Mouse (Mus musculus) adrenal gland, postnatal 25 days (tissue): ENCODE data around the gene Psme4. TPM values are rescaled to one million over a fixed set of nuclear protein-coding genes. Genes with fewer than 3 reads are reported as not detected.
A peak's percentile ranks its signal among the peaks of the same experiment; 100 is the strongest.
"Not testable (repeated sequence)": the region's sequence is repeated elsewhere in the genome, so short reads cannot be mapped to it uniquely, and the experiment has no call there.

Experiments used
- DNase-seq: peaks from one replicate; pipeline ENCODE4 v3.0.0; 2021; ENCODE audit warnings: mixed read lengths
- long read RNA-seq: library from polyadenylated mRNA; stranded (forward); transcript quantifications from one replicate; pipeline ENCODE4 v2.0.0, GENCODE M21; 2021
- total RNA-seq: library from RNA; stranded (reverse); gene quantifications from 2 replicates; pipeline ENCODE4 v1.2.3, GENCODE M21; 2021

Psme4 gene
- total RNA-seq, result 77.5 and 80.9 TPM in 2 replicates
- long read RNA-seq, full-length matches to known transcripts, result 1 of 13 reads
- long read RNA-seq, partial matches to known transcripts, result 12 of 13 reads
- long read RNA-seq, other reads (novel, unspliced or antisense), result 0 of 13 reads

DNA sequence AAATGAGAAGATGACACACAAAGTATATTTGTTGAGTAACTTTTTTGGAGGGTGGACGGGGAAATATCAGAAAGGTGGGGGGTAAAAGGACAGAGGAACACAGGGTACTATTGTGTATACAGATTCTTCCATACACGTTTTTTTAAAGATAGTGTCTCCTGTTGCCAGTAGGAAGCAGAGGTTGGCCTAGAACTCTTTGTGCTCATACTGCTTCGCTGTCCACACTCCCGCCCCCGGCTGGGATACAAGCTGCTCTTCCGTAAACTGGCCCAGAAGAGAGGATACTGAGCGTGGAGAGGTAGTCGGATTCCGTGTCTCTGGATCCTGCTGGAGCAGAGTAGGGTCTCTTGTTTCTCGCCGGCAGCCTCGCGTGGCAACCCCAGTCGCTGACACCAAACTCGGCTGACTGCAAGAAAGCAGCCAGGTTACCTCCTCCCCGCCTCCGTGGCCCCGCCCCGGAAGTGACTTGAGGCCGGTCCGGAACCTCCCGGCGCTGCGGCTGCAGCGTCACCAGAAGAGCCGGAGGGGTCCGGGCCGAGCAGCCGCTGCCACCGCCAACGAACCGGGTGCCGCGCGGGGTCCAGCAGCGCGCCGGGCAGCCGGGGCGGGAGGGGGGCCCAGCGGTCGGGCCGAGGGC, at the start of gene Psme4:
Gene Psme4, plus strand, starts transcription at position 460 of the 637 bp plus-strand sequence.
- peak; percentile 97 for DNase-seq

DNA sequence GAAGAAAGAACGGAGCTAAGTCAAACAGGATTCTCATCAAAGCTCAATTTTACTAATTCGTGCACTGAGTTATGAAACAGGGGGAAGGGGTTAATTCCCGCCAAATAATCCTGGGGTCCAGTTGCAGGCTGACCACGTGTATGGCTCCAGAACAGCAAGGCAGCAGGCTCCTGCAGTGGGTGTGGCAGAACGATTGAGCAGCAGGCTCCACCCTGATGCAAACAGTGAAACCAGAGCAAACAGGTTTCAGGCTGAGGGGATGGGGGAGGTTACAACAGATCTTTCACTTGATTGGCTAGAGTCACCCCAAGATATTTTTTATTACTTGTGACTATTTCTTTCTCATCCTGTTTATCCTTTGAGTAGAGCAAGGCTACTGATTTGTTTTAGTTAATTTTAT, 48.1 kb upstream of the Psme4 start:
- DNase-seq, result no peak

DNA sequence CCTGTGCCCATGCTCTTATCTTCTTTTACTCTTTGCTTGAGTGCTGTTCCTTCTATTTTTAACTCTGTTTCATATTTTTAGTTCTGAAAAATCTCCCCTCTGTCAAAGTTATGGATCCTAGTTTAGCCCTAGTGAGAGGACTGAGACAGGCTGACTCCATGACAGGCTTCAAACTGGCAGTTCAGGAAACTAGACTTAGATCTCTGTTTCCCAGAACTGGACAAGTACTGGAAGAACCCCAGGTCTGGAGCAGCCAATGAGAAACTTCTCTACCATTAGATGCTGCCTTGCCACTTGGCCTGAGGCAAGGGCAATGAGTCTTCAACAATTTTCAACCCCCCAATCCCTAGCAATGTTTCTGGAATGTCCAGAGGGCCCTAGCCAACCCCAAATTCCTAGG, 40.8 kb upstream of the Psme4 start:
- DNase-seq, result no peak

DNA sequence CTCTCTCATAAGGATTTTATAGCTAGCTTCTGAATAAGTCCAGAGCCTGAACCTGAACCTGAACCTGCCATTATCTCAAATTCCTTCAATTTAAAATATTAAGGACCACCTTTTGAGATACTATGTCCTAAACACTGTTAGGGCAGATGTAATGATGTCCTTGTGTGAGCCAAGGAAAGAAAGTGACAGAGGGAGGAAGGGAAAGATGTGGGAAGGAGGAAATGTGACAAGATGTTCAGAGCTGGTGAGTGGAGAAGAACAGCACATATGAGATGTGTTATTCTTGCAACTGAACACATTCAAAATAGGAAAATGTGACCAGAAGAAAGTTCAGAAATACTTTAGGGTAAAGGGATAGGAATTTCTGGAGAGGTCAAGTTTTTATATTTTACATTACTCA, 38.1 kb upstream of the Psme4 start:
- no peak for DNase-seq

DNA sequence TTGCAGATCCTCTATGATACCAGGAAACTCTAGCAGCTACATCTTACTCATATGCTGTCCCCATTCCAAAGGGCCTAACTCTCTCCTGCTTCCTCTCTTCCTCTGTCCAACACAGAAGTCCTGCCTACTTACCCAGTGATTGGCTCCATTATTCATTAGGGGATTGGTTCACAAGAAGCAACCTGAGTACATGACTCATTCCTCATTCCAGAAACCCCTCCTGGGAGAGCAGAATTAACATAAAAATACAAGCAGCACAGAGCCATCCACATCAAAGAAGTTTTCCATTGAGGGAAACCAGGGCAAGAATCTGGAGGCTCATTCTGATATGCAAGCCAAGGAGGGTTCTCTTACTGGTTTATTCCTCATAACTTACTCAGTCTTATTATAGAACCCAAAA, 27.5 kb upstream of the Psme4 start:
- DNase-seq, result no peak

DNA sequence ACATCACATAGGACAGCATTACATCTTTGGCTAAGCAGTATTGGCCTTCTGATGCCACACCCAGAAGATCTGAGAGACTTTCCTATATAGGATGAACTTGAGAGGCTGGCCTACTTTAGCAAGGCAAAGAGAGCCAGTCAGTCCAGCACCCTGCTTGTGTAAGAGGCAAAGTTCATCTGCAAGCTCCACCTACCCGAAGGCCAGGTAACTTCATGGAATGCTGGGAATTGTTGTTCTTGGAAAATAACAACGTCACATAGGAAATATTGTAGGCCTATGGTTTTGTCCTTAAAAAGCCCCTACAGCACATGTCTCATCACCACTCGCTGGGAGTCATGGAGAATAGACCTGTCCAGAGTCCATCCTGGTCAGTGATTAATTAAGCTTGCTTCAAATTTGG, 22.6 kb upstream of the Psme4 start:
- no peak for DNase-seq

DNA sequence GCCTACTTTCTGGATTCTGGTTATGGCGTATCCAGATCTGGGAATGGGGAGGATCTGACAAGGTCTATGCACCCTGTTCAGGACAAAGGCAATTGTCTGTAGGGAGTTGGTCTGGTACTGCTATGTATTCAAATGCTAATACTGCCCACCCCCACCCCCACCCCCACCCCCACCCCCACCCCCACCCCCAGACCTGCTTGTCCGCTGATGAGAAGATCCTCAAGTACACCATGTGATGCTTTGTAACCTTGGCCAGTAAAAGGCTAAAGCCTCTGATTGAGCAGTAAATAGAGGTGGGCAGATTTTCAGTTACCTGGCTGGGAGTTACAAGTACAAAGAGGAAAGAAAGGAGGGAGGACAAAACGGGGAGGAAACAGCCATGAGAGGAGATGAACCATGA, 21.9 kb upstream of the Psme4 start:
- DNase-seq, result no peak

DNA sequence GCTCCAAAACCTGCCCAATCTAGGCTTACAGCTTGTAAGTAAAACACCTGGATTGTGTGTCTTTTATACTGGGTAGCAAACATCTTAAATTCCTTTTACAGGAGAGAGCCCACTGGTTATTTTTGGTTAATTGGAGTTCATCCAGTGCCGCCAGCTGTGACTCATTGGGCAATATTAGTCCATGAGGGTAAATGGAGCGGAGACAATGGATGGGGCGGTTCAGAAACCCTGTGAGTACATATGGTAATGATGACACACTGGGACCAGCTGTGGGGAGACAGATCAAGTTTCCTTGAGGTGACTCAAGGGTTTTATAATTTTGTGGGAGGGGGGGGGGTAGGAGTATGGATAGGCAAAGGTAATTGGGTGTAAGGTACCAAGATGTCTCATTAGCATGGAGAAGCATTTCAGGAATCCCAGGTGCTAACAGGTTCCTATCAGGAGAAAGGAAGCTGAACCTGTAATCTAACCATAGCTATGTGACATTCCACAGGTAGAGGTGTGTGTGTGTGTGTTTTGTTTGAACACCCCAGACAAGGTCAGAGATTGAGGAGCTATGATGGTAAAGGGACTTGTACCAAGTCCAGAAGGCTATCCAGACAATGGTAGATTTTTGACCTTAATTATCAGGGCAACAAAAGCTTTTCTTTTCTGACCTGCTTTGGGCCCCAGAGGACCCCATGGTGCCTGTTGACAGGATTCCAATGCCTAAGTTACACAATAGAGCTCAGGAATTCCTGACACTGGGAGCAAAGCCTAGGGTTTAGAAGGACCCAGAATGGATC, 21.3 kb upstream of the Psme4 start:
- DNase-seq, result no peak

DNA sequence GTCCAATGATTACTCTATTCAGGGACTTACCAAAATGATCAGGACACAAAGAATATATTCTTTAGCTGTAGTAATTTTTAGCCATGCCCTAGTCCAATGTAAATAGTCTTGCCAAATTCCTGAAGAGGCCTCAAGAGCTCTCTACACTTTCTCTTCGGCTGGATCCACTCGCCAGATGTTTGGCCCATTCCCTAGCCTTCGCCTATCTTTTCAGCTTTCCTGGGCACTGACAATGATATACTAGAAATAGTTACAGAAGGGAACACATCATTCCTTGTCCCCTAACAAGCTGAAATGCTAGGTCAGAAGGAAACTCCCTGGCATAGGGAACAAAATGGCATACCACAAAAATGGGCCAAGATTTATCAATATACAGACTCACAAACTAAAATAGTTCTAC, 18.6 kb upstream of the Psme4 start:
- no peak for DNase-seq

DNA sequence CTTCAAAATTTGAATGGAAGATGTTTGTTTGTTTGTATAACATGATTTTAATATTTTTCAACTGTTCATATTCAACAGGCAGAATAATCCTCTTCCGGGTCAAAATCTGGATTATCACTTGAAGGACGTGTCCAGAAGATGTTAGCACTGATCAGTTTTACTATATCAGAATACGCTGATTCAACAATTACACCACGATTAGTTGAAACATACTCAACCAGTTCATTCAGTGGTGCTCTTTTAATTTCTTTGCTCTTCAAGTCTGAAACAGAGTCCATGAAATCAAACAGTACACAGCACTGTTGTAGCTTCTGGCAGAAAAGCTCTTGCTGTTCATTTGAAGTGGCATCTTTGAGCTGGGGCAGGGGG, 17.1 kb upstream of the Psme4 start:
- DNase-seq, result not testable (repeated sequence)

DNA sequence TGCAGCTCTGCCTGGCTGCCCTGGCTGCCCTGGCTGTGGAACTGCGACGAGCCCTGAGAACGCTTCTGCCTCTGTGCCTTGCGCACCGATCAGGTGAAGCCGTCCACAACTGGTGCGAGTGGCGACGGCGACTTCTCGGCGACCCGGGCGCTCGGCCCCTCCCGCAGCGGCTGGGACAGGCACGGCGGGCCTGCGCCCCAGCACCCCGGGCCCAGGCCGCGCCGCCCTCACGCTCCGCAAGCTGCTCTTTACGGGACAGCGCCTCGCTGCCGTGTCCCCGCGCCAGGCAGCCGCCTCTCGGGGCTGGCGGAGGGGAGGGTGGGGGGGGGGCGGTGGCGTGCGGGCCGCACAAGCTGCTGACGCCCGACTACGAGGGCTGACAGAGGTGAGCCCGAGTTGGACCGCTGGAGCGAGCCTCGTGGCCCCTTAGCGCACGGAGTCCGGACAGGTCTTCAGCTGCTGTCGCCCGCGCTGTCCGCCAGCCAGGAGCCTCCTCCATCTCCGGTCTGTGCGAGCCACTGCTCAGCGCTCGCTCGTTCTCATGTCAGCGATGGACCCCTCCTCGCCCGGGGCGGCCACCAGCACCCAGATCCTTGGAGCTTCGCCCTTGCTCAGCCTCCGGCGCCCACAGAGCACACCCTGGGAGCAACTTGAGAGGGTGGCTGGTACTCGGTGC, 16.5 kb upstream of the Psme4 start:
- peak; percentile 43 for DNase-seq

DNA sequence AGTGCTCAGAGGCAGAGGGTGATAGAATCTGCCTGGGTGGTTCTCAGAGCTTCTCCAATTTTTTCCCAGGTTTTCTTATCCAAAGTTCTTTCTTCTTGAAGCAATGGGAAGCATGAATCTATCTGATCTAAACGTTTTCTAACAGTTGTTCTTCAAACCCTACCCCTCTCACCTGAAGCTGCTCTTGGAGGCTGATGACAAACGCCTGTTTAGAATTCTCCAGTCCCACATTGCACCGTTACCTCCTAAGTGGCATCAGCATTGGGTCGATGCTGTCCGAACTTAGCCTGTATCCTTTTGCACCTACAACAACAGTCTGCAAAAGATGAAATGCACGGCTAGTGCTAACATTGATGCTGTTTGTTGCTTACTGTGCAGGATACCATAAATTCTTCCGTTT, 10.1 kb upstream of the Psme4 start:
- no peak for DNase-seq

DNA sequence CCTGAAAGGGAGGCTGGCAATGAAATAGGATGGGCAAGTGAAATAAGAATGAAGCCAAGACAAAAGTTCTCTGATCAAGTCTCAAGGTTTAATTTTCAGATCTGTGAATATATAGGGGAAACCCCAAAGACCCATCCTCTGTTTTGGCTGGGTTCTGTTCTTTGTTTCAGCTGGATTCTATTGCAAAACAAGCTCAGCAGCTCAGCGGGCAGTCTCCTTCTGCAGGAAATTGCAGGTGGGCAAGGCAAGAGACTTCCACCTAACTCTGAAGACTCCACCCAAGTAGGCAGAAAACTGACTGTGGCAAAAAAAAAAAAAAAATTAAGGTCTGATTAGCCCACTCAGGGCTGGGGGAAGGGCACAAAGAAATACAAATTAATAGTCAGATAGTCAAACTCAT, 9.6 kb upstream of the Psme4 start:
- no peak for DNase-seq

DNA sequence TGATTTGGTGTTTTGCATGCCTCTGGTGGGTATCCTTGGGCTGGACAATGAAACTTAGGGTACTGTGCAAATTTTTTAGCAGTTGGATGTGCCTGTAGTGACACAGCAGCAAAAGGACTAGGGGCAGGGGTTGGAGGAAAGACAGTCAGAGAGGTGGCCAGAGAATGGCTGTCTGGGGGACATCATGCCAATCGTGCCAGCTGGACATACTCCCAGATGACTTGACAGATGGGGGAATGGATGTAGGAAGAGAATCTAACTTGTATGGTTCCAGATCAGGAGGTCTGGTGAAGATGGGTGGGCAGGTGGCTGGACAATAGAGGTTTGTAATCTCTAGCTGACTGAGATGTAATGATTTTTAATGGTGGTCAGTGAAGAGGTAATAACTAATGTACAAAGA, 6.5 kb upstream of the Psme4 start:
- no peak for DNase-seq

DNA sequence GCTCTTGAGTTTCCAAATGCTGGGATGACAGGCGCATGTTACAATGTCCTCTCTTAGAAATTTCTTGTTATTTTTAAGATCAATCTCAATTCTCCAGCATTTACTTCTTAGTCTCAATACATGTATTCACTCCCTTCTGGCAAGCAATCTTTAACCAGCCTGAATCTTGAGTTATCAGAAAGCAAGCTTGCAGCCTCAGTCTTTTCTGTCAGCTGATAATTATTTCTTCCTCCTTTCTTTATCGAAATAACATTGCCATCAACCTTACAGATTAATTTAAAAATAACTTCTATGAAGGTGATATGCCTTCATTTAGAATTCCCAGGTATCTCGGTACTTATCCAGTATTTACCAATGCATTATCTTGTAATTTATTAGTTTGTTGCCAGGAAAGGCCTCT, 709 bp upstream of the Psme4 start:
- no peak for DNase-seq

DNA sequence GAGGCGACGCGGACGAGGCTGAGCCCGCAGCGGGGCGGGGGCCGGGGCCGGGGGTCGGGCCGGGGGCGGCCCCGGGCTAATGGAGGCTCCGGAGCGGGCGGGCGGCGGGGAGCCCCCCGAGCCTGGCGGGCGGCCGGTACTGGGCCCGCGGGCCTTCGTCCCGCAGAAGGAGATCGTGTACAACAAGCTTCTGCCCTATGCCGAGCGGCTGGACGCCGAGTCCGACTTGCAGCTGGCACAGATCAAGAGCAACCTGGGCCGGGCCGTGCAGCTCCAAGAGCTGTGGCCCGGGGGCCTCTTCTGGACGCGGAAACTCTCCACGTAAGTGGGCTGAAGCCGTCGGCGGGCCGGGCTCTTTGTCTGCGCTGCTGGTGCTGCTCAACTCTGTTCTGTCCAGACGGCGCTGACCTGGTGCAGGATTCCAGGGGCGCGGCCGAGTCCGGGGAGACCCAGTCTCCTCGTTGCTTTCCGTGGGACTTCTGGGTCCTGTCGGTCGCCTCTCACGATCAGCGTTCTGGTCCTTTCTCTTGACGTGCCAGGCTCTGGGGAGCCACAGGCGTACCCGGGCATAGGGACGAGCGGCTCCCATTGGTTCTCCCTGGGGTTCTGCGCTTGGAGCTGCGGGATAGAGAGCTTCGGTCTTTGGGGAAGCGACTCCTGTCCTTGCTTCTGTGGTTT, 517 bp downstream of the Psme4 start:
- DNase-seq, result peak; percentile 63

DNA sequence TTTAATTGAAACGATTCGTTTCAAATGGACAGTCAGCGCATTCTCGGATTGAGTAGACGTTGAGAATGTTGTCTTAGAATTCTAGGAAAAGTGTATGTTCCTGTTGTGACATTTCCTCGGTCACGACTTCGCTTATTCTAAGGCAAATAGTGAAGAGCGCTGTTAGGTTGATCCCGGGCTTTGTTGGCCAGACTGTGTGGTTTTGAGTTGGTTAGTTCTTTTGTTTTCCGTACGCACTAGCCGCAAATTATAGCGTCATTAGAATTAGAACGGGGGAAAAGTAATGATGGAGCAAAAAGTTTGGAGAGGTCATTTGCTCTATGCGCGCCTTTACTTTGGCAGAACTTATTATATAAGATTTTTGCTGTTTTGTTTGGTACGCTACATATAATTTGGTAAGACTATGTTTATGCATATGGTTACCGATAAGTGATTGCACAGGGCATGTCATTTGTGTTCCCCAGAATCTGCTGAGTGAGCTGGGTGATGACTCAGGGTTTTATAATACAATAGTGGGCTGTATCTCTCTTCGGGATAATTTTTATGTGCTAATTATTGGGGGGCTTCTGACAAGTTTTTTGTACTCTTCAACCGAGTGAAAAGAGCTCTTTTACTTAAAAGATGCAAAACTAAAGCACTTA, 1.4 kb downstream of the Psme4 start:
- no peak for DNase-seq

DNA sequence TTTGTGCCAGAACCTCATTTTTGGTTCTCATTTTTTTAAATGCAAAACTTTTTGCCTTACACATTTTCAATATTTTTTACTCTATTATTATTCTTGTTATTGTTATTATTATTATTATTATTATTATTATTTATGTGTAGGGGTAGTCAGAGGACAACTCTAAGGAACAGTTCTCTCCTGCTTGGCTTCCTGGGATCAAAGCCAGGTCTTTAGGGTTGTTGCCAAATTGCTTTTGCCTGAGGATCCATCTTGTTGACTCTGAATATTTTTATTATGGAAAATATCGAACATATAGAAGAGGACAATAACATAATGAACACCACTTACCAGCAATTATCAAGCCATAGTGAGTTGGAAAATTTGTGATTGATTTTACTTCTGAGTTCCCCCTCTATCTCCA, 3.1 kb downstream of the Psme4 start:
- no peak for DNase-seq

DNA sequence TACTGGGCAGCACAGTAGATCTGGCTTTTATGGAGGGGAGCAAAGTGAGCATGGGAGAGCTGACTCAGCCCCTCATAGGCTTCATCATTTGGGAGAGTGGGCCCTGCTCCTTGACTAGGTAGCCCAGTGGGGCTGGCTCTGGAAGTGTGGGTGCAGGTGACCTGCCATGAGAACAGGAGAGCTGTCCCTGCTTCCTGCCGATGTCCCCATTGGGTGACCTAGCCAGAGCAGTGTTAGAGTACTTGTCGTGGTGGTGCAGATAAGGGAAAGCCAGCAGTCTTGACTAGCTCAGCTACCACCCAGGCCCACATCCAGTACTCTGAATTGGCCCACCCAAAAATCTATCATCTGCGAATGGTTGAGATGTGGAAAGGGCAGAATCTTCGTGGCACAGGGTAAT, 6.0 kb downstream of the Psme4 start:
- DNase-seq, result no peak

DNA sequence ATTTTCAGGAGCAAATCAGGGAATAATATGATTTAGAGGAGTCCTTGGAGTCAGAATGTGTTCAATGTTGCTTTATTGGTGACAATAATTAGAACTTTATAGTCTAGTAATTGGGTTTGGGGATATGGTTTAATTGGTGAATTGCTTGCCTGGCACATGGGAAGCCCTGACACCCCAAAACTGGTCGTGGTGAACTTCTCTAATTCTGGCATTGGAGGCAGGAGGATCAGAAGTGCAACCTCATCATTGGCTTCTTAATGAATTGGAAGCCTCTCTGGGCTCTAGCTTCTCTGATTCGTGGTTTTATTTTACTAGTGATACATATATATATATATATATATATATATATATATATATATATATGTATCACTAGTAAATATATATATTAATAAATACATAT, 9.4 kb downstream of the Psme4 start:
- no peak for DNase-seq

DNA sequence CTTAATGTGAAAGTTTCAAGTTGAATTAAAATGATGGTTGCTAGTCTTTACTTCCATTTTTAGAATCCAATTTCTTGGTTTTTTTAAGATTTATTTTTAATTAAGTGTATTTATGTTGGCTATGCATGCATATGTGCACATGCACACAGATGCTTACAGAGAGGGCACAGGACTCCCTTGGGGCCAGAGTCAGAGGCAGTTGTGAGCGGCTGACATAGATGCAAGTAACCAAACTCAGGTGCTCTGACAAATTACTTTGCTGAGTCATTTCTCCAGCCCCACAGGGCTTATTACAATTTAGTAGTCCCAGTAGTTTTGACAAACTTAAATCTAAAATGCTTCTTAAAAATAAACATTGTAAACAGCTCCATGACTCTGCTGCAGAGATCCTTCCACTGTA, 10.1 kb downstream of the Psme4 start:
- DNase-seq, result no peak

DNA sequence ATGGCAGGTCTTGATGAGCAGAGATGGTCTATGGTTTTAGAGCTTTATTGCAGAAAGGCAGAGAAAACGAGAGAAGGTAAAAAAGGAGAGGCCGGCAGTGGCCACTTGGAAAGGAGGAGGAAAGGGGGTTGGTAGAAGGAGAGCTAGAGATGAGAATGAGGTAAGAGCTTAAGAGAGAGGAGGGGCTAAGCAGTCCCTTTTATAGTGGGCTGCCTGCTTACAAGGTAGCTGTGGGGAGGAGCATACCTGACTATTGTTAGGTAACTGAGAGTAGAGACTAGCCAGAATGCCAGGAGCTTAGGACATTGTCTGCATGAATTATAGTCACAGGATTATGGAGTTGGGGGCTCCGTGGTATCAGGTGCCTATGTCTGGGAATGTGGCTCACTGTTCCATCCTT, 14.0 kb downstream of the Psme4 start:
- no peak for DNase-seq
